Mouse (Mus musculus) testis, adult 2 months (tissue): ENCODE data around the gene Lrp3.

Experiments used
- CTCF ChIP-seq: fragments of 200-500 bp; IDR thresholded peaks from 2 replicates; pipeline ENCODE4 v1.5.1; 2012; ENCODE audit warnings: low read depth, mild to moderate bottlenecking, inconsistent platforms, low read length, moderate library complexity; ENCODE audit not compliant: control insufficient read depth, insufficient read depth, insufficient replicate concordance
- POLR2A ChIP-seq: fragments of 200-500 bp; IDR thresholded peaks from 2 replicates; pipeline ENCODE4 v1.6.1; 2012; ENCODE audit warnings: low read depth, mild to moderate bottlenecking, inconsistent platforms, low read length, moderate library complexity; ENCODE audit not compliant: control insufficient read depth

- peak; percentile 59; the same call in 1 of the 2 replicates for TF ChIP-seq CTCF
- TF ChIP-seq POLR2A, result no peak
Observed at GRCm38 (mm10) chr7:35259384-35259783, 44.1 kb upstream of the Lrp3 start.
